Mouse (Mus musculus) central nervous system, embryonic 18 days (tissue): ENCODE data around the gene Slbp. TPM values are rescaled to one million over a fixed set of nuclear protein-coding genes. Genes with fewer than 3 reads are reported as not detected.

Experiments
- polyA plus RNA-seq: library from polyadenylated mRNA; depleted of rRNA; stranded (reverse); fragments of >200 nt; gene quantifications from 2 replicates; pipeline ENCODE4 v1.2.3, GENCODE M21; 2012; rRNA removed

The Slbp gene
- polyA plus RNA-seq = 55.8 and 58.5 TPM in 2 replicates

DNA sequence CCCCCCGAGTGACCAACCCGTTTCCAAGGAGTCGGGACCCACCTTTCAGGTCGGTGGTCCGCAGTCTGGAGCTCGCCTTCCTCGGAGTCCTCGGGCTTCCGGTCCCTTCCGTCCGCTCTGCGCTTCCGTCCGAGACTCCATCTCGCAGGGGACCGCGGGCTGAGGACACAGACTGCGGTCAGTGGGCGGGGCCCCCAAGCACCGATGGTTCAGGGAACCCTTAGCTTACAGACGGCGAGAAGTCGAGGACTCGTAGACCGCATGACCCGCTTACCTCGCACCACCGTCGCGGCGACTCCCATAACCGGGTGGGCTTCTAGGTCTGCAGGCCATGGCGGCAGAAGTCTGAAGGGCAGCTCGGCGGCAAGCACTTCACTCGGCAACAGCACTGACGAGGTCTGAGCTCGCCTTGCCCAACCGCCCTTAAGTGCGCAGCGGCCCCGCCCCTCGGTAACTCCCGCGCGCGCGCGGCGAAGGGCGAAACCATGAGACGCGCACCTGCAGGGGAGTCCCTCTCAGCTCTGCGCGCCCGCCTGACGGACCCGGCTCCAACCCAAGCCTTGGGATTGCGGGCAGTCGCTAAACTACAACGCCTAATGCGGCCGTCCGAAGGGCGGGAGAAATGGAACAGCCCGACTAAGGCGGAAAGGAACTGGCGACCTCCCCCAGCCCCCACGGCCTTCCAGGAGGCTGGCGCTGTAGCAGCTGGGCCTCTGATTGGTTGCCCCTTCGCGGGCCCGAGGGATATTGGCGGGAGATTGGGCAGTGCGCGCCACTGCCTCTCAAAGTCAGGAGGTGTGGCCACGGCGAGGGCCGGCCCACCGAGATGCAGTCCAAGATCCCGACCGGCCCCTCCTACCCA, at the start of gene Slbp:
Slbp (minus strand) TSS at position 654 of the 862 bp plus-strand sequence.

DNA sequence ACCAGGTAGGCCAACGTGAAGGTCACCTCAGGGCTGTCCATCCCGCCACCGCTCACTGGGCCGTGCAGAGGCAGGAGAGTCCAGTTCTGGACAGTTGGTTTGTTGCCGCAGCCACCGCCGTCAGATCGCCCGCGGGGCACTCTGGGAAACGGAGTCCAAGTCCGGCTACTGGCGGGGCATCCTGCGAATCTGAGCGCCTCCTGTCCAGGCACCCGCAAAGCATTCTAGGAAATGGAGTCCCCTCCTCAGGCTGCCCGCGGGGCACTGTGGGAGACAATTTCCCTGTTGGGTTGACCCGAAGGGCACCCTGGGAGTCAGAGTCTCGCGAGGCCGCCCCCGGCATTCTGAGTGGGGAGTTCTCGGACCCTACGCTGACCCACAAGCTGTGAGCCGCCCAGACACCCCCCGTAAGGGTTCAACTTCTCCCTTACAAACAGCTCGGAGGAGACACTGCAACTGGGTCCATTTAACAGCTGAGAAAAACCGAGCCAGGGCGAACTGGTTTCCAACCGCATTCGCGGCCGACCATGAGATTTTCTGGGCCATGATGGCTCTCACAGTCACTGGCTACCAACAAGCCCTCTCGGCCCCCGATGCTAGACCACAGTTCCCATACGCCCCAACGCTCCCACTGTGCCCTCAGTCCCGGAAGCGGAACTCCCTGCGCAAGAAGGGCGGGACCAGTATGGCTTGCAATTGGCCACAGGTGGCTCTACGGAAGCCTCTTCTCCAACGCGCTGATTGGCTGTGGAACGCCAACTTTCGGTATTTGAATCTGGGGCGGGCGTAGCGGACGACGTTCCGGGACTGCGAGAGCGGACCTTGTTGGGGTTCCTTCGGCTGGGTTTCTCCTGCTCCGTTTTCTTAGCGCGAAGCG, 5.7 kb upstream of the Slbp start, which contains the start of the genes Tacc3 and Tmem129:
Tacc3 (plus strand) TSS at position 342 of the 877 bp plus-strand sequence.
Tmem129 (minus strand) TSS at position 630 of the 877 bp plus-strand sequence.

DNA sequence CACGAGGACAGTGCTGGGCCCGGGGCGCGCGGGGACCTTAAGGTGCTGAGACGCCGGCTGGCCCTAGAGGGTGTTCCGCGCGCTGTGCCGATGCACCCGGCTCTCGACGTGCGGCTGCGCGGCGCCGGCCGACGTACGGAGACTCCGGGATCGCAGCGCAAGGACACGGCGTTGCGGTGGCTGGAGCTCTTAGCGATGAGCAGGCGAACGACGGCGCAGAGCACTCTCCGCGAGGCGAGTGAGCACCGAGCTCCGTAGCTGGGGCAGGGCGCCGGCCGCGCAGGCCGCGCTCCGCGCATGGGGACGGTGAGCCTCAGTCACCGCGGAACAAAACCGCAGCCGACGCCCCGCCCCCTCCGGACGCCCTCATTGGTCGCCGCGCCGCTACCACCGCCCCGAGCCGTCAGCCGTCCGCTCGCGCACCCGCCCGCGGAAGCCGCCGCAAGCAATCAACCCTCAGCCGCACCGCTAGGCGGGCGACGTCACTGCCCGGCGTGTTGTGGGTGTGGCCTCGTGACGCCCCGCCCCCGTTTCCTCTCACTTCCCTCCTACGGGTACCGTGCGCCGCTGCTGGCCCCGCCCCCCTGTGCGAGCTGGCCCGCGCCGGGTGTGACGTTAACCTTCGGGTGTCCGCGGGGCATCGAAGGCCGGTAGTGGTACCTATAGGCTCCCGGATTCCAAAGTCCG, 22.9 kb downstream of the Slbp start, which contains the start of the genes Fam53a and Gm9903:
Fam53a (minus strand) TSS at position 335 of the 687 bp plus-strand sequence.
Gm9903 (plus strand) TSS at position 625 of the 687 bp plus-strand sequence.

Other genes with a start within 250 kb of the Slbp start
- gene Nkx1-1, start 218.6 kb downstream of the Slbp start, polyA plus RNA-seq = 0.56 and 0.88 TPM in 2 replicates
- 13.9 and 14.2 TPM in 2 replicates for gene Fam53a, start 22.9 kb downstream of the Slbp start, polyA plus RNA-seq
- 0.62 and 0.64 TPM in 2 replicates for gene Gm9903, start 22.6 kb downstream of the Slbp start, polyA plus RNA-seq
- gene Tacc3, start 5.6 kb upstream of the Slbp start, polyA plus RNA-seq = 17.2 and 20.2 TPM in 2 replicates
- gene Tmem129, start 5.8 kb upstream of the Slbp start, polyA plus RNA-seq = 27.9 and 29.1 TPM in 2 replicates
- gene Fgfr3, start 69.1 kb upstream of the Slbp start, polyA plus RNA-seq = 54.5 and 60.8 TPM in 2 replicates
- 43.5 and 47.8 TPM in 2 replicates for gene Letm1, start 130.2 kb upstream of the Slbp start, polyA plus RNA-seq
- gene Nsd2, start 168.2 kb upstream of the Slbp start, polyA plus RNA-seq = 104 TPM in 2 replicates